Mouse (Mus musculus) cortical plate, adult 2 months (tissue): ENCODE results near the gene Man1b1.

Source experiments
- CTCF ChIP-seq: fragments of 200-500 bp; IDR thresholded peaks from 2 replicates; pipeline ENCODE4 v1.5.1; 2011; ENCODE audit warnings: mild to moderate bottlenecking, control low read depth, low read length; ENCODE audit not compliant: insufficient read depth; ENCODE audit errors: extremely low read depth
- POLR2A ChIP-seq: fragments of 200-500 bp; IDR thresholded peaks from 2 replicates; pipeline ENCODE4 v1.6.1; 2011; ENCODE audit warnings: mild to moderate bottlenecking, low read length, control low read depth; ENCODE audit not compliant: insufficient read depth; ENCODE audit errors: extremely low read depth

- TF ChIP-seq CTCF, result no peak
- no peak for TF ChIP-seq POLR2A
Observed at GRCm38 (mm10) chr2:25394281-25395221, 62.4 kb downstream of the Man1b1 start.
